Mouse (Mus musculus) embryonic stem cell, embryonic (primary cell): ENCODE data around the gene Pgpep1l.

Source experiments
- CTCF ChIA-PET, 4 experiments: fragments of 300-600 bp in 2 of 4; fragments of 350-600 bp in 2 of 4; sonication (Branson Sonifier 250); formaldehyde crosslinking; loops; one replicate each; lab custom pipeline; 2022; ENCODE audit warnings: inconsistent platforms in 2 of 4; lab: Charles Lee
- POLR2A ChIA-PET, 4 experiments: fragments of 300-600 bp in 2 of 4; fragments of 350-600 bp in 2 of 4; sonication (Branson Sonifier 250); formaldehyde crosslinking; loops; one replicate each; lab custom pipeline; 2022; ENCODE audit warnings: antibody characterized with exemption in 4 of 4, inconsistent platforms in 1 of 4; lab: Charles Lee

Gene Pgpep1l

GRCm38 (mm10) chr7:68218879-68219278, 45.2 kb downstream of the Pgpep1l start:
- CTCF ChIA-PET: interaction anchor here in 3 of 4 experiments (0.5 to 1.2 kb wide), 4 partner anchors 12 to 395 kb away, joined by 3 to 6 read pairs (median 4); no protein-coding TSS in a partner anchor
- POLR2A ChIA-PET: interaction anchor here in 2 of 4 experiments (0.6 to 1.5 kb wide), 8 partner anchors 11 to 89 kb away, joined by 3 to 5 read pairs (median 3); no protein-coding TSS in a partner anchor

GRCm38 (mm10) chr7:68215522-68216070, 48.4 kb downstream of the Pgpep1l start:
- POLR2A ChIA-PET: interaction anchor here in 2 of 4 experiments (0.6 kb wide), 2 partner anchors 459 to 565 kb away, joined by 3 to 4 read pairs; no protein-coding TSS in a partner anchor
- CTCF ChIA-PET: interaction anchor here in 1 of 4 experiments (1.0 kb wide), 1 partner anchor 87 kb away, joined by 3 read pairs; no protein-coding TSS in a partner anchor

GRCm38 (mm10) chr7:68213842-68214241, 50.2 kb downstream of the Pgpep1l start:
- ChIA-PET CTCF (no interaction called here), POLR2A (interaction anchor here in 2 of 4 experiments (1.4 to 1.5 kb wide), 2 partner anchors 9 to 10 kb away, joined by 4 read pairs; no protein-coding TSS in a partner anchor)

- CTCF ChIA-PET: no interaction called here
- POLR2A ChIA-PET: no interaction called here
Measured at GRCm38 (mm10) chr7:68211883-68212282, 52.1 kb downstream of the Pgpep1l start.

GRCm38 (mm10) chr7:68210417-68210816, 53.6 kb downstream of the Pgpep1l start:
- ChIA-PET CTCF (interaction anchor here in 1 of 4 experiments (1.8 kb wide), 1 partner anchor 92 kb away, joined by 4 read pairs; no protein-coding TSS in a partner anchor), POLR2A (interaction anchor here in 1 of 4 experiments (1.2 kb wide), 1 partner anchor 81 kb away, joined by 3 read pairs; no protein-coding TSS in a partner anchor)

GRCm38 (mm10) chr7:68209039-68209438, 55.0 kb downstream of the Pgpep1l start:
- CTCF ChIA-PET: interaction anchor here in 2 of 4 experiments (0.6 to 1.8 kb wide), 2 partner anchors 94 to 164 kb away, joined by 3 to 4 read pairs; no protein-coding TSS in a partner anchor
- POLR2A ChIA-PET: interaction anchor here in 1 of 4 experiments (1.2 kb wide), 1 partner anchor 80 kb away, joined by 3 read pairs; no protein-coding TSS in a partner anchor

- POLR2A ChIA-PET: interaction anchor here in 1 of 4 experiments (1.2 kb wide), 1 partner anchor 12 kb away, joined by 3 read pairs; no protein-coding TSS in a partner anchor
- CTCF ChIA-PET: interaction anchor here in 1 of 4 experiments (0.6 to 0.7 kb wide), 2 partner anchors 129 to 1640 kb away, joined by 3 read pairs; no protein-coding TSS in a partner anchor
Measured at GRCm38 (mm10) chr7:68205776-68206427, 58.1 kb downstream of the Pgpep1l start.

GRCm38 (mm10) chr7:68199609-68200008, 64.4 kb downstream of the Pgpep1l start:
- CTCF ChIA-PET: interaction anchor here in 1 of 4 experiments (0.8 to 0.9 kb wide), 2 partner anchors 21 to 119 kb away, joined by 3 read pairs; no protein-coding TSS in a partner anchor
- POLR2A ChIA-PET: interaction anchor here in 1 of 4 experiments (1.0 kb wide), 1 partner anchor 19 kb away, joined by 3 read pairs; no protein-coding TSS in a partner anchor

- ChIA-PET CTCF (no interaction called here), POLR2A (interaction anchor here in 1 of 4 experiments (1.1 kb wide), 1 partner anchor 9 kb away, joined by 3 read pairs; no protein-coding TSS in a partner anchor)
Measured at GRCm38 (mm10) chr7:68193958-68194695, 69.9 kb downstream of the Pgpep1l start.

GRCm38 (mm10) chr7:68189691-68190456, 74.2 kb downstream of the Pgpep1l start:
- ChIA-PET POLR2A (no interaction called here), CTCF (interaction anchor here in 3 of 4 experiments (0.6 to 0.9 kb wide), 3 partner anchors 21 to 180 kb away, joined by 3 to 4 read pairs (median 3); no protein-coding TSS in a partner anchor)

GRCm38 (mm10) chr7:68189211-68189610, 74.8 kb downstream of the Pgpep1l start:
- POLR2A ChIA-PET: interaction anchor here in 1 of 4 experiments (0.6 kb wide), 1 partner anchor 10 kb away, joined by 3 read pairs; no protein-coding TSS in a partner anchor
- CTCF ChIA-PET: no interaction called here
